21 mouse cellular contexts compared by ENCODE assay signal in the genomic region with DNA sequence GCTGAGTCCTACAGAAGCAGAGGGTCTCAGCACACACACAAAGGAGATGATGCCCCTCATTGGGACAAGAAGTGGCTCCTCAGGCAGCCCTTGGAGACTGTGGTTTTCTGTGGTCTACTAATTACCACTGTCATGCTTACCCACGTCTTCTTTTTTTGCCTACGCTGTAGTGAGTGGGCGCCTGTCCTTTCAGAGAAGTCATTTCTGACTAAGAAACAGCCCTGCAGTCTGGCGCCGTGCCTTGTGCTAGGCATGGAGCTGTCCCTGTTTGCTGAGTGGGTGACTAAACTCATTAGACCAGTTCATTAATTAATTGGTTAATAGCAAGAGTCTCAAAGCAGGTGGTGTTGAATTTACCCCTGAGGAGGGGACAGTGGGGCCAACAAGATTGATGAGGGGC. TPM values are rescaled to one million over a fixed set of nuclear protein-coding genes. Genes with fewer than 3 reads are reported as not detected.
DNase-seq lines count a peak whose midpoint lies in the region.
"Had no signal": no experiment of that assay in that cellular context is flagged by ENCODE, and none has a peak within 500 bp of the region (broad histone marks: within the 10 kb centered on the region; RNA-seq: fewer than 3 reads in every experiment).

No protein-coding gene starts in this region.

- peak; percentile 47 to 62 for DNase-seq in frontal cortex, postnatal 36 days (ENCODE audit: low spot score in 2 of 2)
- DNase-seq in frontal cortex, postnatal 14 days (ENCODE audit: low spot score in 2 of 2) = no peak
- DNase-seq in left cerebral cortex, adult 18-20 months (ENCODE audit: low spot score in 2 of 2) = peak; percentile 63 to 67
- no peak for DNase-seq in left cerebral cortex, adult 11 months (ENCODE audit: low spot score)
- DNase-seq in left cerebral cortex, postnatal 14 days (ENCODE audit: low spot score in 2 of 2) = peak; percentile 49 to 58
- DNase-seq in right cerebral cortex, postnatal 25 days = peak; percentile 60
- DNase-seq in thymus, postnatal 36 days = no peak
- DNase-seq in lung, adult 18-20 months = no peak
- DNase-seq: adrenal gland, postnatal 25 days; cerebellum, adult 8-10 months; forebrain, postnatal 0 days; gastrocnemius, adult 2 months; heart, postnatal 14 days; kidney, adult 2 months; kidney, postnatal 4 days; liver, embryonic 13.5 days; lung, adult 2 months; lung, postnatal 10 days; thymus, postnatal 14 days had no signal

- intact Hi-C loops in left cerebral cortex, postnatal 14 days (cut with DNase I) = no loop called here

RNA-seq across cellular contexts. Expression of a gene that starts 9.1 kb away (rescaled TPM):
- 100 to 1,000 TPM; 292 to 328 TPM for total RNA-seq in left cerebral cortex, adult 18-20 months (2021)
- 100 to 1,000 TPM; 146 to 187 TPM for total RNA-seq in left cerebral cortex, postnatal 14 days (2021)
- total RNA-seq: gastrocnemius, adult 2 months; heart, postnatal 14 days; megakaryocyte-erythroid progenitor cell, adult 5-6 weeks; MEL had no signal

Comparison
In these comparisons a context has a peak if more than half of its experiments do, and no peak if none do; other contexts are left out.
1. DNase-seq: peak in frontal cortex, postnatal 36 days (2 of 2), left cerebral cortex, adult 18-20 months (2 of 2), left cerebral cortex, postnatal 14 days (2 of 2) and right cerebral cortex, postnatal 25 days (single experiment); none in frontal cortex, postnatal 14 days (0 of 2), left cerebral cortex, adult 11 months (single experiment), thymus, postnatal 36 days (0 of 2) and lung, adult 18-20 months (0 of 2).